Mouse (Mus musculus) macrophage (primary cell): Measurements from ENCODE around the gene En2. TPM values are rescaled to one million over a fixed set of nuclear protein-coding genes. Genes with fewer than 3 reads are reported as not detected.

Source experiments
- H3K27ac ChIP-seq: fragments of 350-480 bp; formaldehyde crosslinking; 2 replicates; pipeline ENCODE4 v1.9.0; 2021
- H3K36me3 ChIP-seq: fragments of 350-480 bp; formaldehyde crosslinking; 2 replicates; pipeline ENCODE4 v1.9.0; 2021; ENCODE audit errors: inconsistent target
- H3K4me3 ChIP-seq: fragments of 350-480 bp; formaldehyde crosslinking; 2 replicates; pipeline ENCODE4 v1.9.0; 2021; ENCODE audit errors: inconsistent target
- H3K79me2 ChIP-seq: fragments of 350-480 bp; formaldehyde crosslinking; 2 replicates; pipeline ENCODE4 v1.9.0; 2021; ENCODE audit errors: inconsistent target
- WGBS: methylation state at CpG from one replicate; pipeline ENCODE4 v1.1.7; 2026; ENCODE audit warnings: inconsistent platforms; ENCODE audit not compliant: missing documents; 5-methylcytosine and 5-hydroxymethylcytosine counted together
- polyA plus RNA-seq: library from polyadenylated mRNA; stranded (reverse); fragments of 250-400 nt; gene quantifications from 3 replicates; pipeline ENCODE4 v1.2.4, GENCODE M21; 2018; ENCODE audit warnings: inconsistent platforms

Gene En2
- polyA plus RNA-seq, 1 experiment from 2014 or later: not detected

DNA sequence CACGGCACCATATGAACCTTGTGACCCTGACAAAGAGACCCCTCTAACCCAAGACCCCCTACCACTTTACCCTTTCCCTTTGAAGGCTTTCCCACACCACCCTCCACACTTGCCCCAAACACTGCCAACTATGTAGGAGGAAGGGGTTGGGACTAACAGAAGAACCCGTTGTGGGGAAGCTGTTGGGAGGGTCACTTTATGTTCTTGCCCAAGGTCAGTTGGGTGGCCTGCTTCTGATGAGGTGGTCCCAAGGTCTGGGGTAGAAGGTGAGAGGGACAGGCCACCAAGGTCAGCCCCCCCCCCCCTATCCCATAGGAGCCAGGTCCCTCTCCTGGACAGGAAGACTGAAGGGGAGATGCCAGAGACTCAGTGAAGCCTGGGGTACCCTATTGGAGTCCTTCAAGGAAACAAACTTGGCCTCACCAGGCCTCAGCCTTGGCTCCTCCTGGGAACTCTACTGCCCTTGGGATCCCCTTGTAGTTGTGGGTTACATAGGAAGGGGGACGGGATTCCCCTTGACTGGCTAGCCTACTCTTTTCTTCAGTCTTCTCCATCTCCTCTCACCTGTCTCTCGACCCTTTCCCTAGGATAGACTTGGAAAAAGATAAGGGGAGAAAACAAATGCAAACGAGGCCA, 3.8 kb downstream of the En2 start:
- Histone ChIP-seq H3K79me2 (no peaks in the 10 kb centered on the region), H3K27ac (no peak overlapping the region), H3K36me3 (no peaks in the 10 kb centered on the region), H3K4me3 (no peak overlapping the region)
- 17% methylated on average over 5 of the region's 5 CpGs for WGBS

DNA sequence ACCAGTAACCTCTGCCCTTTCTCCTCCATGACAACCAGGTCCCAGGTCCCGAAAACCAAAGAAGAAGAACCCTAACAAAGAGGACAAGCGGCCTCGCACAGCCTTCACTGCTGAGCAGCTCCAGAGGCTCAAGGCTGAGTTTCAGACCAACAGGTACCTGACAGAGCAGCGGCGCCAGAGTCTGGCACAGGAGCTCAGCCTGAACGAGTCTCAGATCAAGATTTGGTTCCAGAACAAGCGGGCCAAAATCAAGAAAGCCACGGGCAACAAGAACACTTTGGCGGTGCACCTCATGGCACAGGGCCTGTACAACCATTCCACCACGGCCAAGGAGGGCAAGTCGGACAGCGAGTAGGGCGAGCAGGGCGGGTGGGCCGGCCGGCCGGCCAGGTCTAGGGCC, 4.6 kb downstream of the En2 start:
- H3K79me2 ChIP-seq: no peaks in the 10 kb centered on the region
- no peak overlapping the region for H3K4me3 ChIP-seq
- H3K36me3 ChIP-seq: no peaks in the 10 kb centered on the region
- no peak overlapping the region for H3K27ac ChIP-seq
- 18% methylated on average over 16 of the region's 17 CpGs for WGBS

DNA sequence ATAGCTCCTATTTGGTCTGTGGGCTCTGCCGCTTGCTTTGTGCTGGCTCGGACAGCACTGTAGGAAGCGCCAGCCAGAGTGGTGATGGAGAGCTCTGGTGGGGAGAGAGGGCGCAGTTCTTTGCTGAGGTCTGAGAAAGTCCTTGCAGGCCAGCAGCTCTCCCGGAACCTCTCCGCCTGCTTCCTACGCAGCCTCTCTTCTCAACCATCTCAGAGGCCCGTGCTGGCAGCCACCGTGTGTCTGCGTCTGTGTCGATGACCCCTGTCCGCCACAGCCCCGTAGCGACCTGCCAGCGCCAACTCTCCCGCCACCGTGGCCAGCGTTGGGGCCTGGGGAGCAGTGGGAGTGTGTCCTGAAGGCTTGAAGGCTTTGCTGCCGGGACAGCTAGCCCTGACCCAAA, 5.4 kb downstream of the En2 start:
- WGBS: 11% methylated on average over 19 of the region's 19 CpGs
- no peaks in the 10 kb centered on the region for H3K36me3 ChIP-seq

DNA sequence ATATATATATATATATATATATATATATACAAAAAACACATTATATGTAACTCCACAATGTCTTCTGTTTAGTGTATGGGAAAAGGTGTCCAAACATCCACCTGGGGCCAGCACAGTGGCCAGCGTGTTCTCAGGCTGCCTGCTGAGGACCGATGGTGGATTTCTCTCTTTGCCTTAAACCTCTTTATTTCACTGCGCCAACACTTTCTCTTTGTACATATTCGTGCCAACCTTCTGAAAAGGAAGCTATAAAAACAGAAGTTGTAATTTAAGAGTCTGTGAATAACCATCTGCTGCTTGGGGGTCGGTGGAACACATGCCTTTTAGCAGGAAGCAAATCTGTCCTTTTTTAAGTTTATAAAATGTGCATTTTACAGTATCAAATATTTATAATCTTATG, 6.2 kb downstream of the En2 start:
- Histone ChIP-seq H3K79me2 (no peaks in the 10 kb centered on the region), H3K27ac (no peak overlapping the region), H3K36me3 (no peaks in the 10 kb centered on the region), H3K4me3 (no peak overlapping the region)
- WGBS: 8% methylated on average over 5 of the region's 5 CpGs

More for the DNA sequence above, 5.4 kb downstream of the En2 start:
- no peak overlapping the region for H3K27ac ChIP-seq
- no peaks in the 10 kb centered on the region for H3K79me2 ChIP-seq
- H3K4me3 ChIP-seq: no peak overlapping the region

DNA sequence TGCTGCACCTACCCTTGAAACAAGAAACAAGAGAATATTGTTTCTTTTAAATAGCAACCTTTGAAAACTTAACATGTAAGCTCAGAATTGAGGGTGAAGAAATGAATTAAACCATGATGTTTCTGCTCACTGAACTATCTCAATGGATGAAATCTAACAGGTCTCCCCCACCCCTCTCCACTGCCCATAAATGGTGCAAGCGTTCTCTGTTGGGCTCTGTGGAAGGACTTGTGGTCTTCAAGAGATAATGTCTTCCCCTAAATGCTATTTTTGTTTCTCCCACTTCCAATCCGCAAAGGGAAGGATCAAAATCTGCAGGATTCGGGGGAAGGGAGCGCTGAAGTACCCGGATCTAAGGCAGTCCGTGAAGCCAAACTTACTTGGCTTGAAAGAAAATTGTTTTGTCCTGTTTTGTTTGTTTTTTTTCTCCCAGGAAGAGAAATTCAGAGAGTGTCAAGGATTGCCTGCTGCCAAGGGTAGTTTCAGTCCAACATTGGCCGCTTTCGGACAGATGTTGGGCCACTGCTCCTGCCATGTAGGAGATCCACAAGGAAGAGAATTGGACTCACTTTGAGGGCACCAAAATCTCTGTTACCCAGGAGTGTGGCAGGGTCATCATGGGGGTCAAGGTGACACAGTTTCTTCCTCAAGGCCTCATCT, 6.9 kb downstream of the En2 start:
- H3K79me2 ChIP-seq: no peaks in the 10 kb centered on the region
- 12% methylated on average over 8 of the region's 8 CpGs for WGBS
- no peaks in the 10 kb centered on the region for H3K36me3 ChIP-seq
- no peak overlapping the region for H3K4me3 ChIP-seq
- no peak overlapping the region for H3K27ac ChIP-seq

DNA sequence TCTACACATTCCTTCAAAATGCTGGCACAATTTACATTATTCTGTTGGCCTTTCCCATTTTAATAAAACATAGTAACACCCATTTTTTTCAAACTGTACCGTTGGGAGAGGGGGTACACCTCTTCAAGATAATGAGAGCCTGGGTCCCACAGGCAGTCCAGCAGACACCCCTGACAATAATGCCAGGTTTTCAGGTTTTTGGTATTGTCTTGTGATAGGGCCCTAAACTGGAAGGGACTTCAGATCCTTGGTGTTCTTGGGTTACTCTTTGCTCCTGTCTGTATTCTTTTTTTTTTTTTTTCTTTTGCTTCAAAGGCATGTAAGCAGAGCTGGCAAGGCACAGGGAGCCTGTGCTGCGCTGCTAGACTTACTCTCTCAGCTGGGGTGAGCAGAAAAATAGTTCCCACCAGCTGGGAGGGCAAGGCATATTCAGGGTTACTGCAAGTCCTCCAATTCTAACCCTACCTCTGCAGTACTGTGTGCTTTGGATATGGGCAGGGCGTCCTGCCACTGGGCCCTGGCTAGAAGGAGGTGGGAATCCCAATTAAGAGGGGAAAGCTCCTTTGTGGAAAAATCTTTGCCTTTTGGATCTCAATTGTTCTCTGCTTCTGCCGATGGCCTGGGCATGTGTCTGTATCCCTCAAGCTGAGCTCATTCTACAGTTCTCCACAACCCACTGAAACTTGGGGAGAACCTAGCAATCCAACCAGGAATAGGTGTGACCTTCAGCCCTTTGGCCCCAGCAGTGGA, 7.6 kb downstream of the En2 start:
- WGBS: 8% methylated on average over 4 of the region's 4 CpGs
- Histone ChIP-seq H3K27ac (no peak overlapping the region), H3K36me3 (no peaks in the 10 kb centered on the region), H3K4me3 (no peak overlapping the region), H3K79me2 (no peaks in the 10 kb centered on the region)

DNA sequence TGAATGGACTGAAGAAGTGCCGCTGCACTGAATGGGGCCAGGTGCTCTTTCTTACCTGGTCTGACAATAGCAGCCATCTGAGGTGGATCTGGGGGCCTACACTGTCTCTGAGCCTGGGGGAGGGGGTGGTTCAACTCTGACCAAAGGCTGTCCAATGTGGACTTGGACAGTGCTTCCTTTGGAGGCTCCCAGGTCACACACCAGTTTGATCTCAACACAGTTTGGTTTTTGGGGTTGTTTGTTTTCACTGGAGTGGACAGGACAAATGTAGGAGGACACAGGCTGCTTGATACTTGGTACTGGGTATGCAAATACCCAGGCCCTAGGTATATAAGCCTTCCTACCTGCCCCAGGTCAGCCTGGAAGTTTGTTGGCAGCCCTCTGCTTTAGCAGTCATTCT, 8.2 kb downstream of the En2 start:
- no CpG with 5 or more reads among the region's 1 CpGs for WGBS
- no peak overlapping the region for H3K4me3 ChIP-seq
- no peaks in the 10 kb centered on the region for H3K36me3 ChIP-seq
- H3K27ac ChIP-seq: no peak overlapping the region
- no peaks in the 10 kb centered on the region for H3K79me2 ChIP-seq

DNA sequence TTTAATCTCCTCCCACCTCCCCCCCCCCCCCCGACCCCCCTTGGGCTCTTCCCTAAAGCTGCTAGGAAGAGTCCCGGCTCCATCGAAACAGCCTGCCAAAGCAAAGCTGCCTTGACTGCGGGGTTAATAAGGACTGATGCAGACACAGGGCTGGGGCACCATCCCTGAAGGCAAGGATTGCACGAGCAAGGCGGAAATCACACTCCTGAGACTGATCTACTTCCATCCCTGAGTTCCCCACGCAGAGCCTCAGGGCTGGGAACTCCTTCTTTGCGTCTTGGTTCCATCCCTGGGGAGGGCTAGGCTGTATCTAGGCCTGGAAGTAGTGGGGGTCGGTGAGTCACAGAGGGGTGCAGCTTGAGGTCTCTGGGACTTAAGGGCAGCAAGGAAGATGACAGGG, 8.6 kb downstream of the En2 start:
- no peaks in the 10 kb centered on the region for H3K36me3 ChIP-seq
- WGBS: 5% methylated on average over 8 of the region's 9 CpGs

DNA sequence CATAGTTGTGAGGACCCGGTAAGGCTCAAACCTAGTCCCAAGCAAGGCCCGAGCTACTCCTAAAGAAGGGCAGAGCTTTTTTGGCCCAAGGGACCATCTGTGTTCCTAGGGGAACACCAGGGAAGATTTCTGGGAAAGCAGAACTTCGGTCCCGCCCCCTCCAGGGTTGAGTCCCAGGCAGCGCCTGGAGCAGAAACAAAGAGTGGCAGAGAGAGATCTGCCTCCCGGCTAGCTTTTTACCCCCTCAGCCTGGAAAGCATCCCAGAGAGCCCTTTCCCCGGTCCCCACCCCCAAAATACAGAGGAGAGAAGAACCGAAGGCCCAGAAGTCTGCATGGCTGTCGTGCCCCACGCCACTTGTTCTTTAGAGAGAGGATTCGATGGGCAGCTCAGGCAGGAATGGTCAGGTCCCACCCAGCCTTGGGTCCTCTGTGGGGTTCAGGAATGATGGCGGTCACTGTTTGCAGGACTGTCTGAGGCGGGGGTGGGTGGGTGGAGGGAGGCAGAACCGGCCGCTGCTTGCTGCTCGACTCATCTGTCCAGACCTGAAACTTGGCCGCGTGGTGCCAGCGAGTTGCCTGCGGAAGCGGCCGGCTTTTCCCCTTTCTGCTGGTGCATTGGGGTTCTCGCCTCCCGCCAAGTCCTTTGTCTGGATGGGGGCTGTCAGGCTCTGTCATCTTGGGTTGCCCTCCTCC, 9.5 kb downstream of the En2 start:
- H3K4me3 ChIP-seq: no peak overlapping the region
- 7% methylated on average over 24 of the region's 24 CpGs for WGBS
- no peak overlapping the region for H3K27ac ChIP-seq
- H3K36me3 ChIP-seq: no peaks in the 10 kb centered on the region
- no peaks in the 10 kb centered on the region for H3K79me2 ChIP-seq

More for the DNA sequence above, 8.6 kb downstream of the En2 start:
- Histone ChIP-seq H3K4me3 (no peak overlapping the region), H3K79me2 (no peaks in the 10 kb centered on the region), H3K27ac (no peak overlapping the region)

DNA sequence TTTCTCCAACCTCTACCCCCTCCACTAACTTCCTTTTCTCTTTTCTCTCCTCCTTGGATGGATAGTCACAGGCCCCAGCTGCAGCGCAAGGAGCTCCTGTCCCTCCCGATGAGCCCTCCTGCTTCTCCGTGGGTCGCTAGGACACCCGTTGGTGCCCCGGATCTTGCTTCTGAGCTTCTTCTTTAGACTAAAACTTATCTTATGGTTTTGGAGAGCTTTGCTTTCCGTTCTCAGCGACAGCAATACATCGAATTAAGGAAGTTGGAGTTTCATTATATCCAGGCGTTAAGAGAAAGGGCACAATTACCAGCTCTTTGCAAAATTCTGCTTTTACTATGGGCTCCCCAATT, 10.1 kb downstream of the En2 start:
- Histone ChIP-seq H3K27ac (no peak overlapping the region), H3K36me3 (no peaks in the 10 kb centered on the region), H3K79me2 (no peaks in the 10 kb centered on the region), H3K4me3 (no peak overlapping the region)
- 2% methylated on average over 10 of the region's 10 CpGs for WGBS

DNA sequence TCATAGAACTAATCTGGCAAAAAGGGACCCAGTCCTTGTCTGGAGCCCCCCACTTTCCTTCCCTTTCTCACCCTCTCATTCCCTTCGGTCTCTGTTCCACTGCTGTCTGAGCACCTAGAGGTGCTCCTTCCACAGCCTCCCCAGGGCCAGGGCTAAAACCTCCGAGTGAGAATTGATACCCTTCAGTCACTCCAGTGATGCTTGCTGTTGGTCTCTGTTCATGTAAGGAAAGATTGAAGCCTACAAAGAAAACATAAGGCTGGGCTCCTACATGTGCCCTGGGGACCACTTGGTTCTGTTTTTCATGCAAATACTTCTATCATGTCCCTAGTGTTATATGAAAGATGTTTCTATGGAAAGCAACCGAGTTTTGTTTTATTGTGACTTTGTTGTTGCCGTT, 10.5 kb downstream of the En2 start:
- WGBS: 18% methylated on average over 4 of the region's 4 CpGs
- H3K79me2 ChIP-seq: no peaks in the 10 kb centered on the region
- H3K4me3 ChIP-seq: no peak overlapping the region
- no peak overlapping the region for H3K27ac ChIP-seq
- no peaks in the 10 kb centered on the region for H3K36me3 ChIP-seq

DNA sequence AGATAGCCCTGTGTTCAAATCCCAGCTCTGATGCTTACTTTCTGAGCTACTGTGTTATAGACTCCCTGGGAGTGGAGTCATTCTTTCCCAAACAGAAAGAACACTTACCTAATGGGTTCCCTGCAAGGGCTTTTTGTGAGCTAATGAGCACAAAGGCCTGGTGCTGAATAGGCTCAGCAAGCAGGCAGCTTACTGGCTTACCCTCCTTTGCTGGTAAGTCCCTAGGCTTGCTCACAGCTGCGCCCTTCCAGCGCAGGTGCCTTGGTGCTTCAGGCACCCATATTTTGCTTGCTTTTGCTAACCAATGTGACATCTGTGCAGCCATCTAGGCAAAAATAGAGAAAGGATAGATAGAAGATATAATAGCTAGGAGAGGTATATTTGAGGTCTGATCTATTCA, 11.1 kb downstream of the En2 start:
- no peaks in the 10 kb centered on the region for H3K36me3 ChIP-seq
- no peak overlapping the region for H3K4me3 ChIP-seq
- no peak overlapping the region for H3K27ac ChIP-seq
- no peaks in the 10 kb centered on the region for H3K79me2 ChIP-seq
- 26% methylated on average over 2 of the region's 2 CpGs for WGBS

DNA sequence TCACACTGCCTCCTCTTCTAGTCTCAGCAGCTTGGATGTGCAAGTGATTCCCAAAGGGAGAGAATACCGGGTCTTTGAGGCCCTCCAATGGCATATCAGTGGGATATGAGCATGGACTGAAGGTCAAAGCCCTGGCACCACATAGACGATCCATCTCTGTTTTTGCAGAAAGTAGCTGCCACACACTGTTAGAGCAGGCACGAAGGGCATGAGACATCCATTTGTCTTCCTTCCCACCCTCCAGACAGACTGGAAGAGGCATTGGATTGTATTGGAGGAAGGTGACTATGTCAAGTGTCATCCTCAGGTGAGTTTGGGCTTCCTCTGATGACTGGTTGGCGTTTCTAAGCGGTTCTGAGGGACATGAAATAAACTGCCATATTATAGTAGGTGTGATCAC, 12.8 kb downstream of the En2 start:
- WGBS: 36% methylated on average over 5 of the region's 5 CpGs
- Histone ChIP-seq H3K27ac (no peak overlapping the region), H3K36me3 (no peaks in the 10 kb centered on the region), H3K4me3 (no peak overlapping the region), H3K79me2 (no peaks in the 10 kb centered on the region)

DNA sequence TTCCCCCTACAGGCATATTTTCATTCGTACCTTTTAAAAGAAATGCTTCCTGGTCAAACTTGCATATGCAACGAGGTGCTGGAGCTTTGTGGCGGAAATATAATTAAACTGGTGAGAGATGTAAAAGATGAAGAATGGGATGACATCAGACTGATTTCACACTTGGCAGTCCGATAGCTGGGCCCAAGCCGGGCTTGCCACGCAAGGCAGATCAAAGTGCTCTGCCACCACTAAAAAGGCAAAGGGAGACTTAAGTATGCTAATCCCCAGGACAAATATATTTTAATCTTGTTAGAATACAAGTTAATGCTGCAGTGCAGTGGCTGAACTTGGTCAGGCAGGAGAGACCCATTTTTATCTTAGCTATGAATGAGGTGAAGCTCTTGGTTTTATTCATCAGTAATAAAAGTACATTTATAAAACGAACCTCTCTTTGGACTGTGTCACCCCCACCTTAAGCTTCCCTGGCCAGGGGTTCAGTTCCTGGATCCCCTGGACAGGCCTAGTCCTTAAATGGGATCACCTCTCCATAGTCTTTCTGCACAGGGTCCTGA, 13.8 kb downstream of the En2 start:
- Histone ChIP-seq H3K27ac (no peak overlapping the region), H3K79me2 (no peaks in the 10 kb centered on the region), H3K4me3 (no peak overlapping the region), H3K36me3 (no peaks in the 10 kb centered on the region)
- 78% methylated on average over 7 of the region's 7 CpGs for WGBS
